Mouse (Mus musculus): ENCODE measurements around the gene Ubap1.

- TF ChIP-seq CTCF (IDR thresholded peaks at IDR 0.05; ENCODE audit: borderline replicate concordance, control insufficient read depth, extremely low read depth, insufficient read depth, low read length, poor library complexity) (no peak), POLR2A (IDR thresholded peaks at IDR 0.05; ENCODE audit: control insufficient read depth, extremely low read depth, insufficient read depth, low read length, poor library complexity) (no peak)
Measured at GRCm38 (mm10) chr4:41347839-41348238, 957 bp upstream of the Ubap1 start.
